Mouse (Mus musculus): ENCODE measurements at regions not wholly inside any gene's neighbourhood (a gene's known extent, or its start where the extent isn't known, plus 50 kb on each side); places are given as distances from the start of the nearest gene placed in this dataset.
"Not testable (repeated sequence)": the region's sequence is repeated elsewhere in the genome, so short reads cannot be mapped to it uniquely, and the experiment has no call there.

DNA sequence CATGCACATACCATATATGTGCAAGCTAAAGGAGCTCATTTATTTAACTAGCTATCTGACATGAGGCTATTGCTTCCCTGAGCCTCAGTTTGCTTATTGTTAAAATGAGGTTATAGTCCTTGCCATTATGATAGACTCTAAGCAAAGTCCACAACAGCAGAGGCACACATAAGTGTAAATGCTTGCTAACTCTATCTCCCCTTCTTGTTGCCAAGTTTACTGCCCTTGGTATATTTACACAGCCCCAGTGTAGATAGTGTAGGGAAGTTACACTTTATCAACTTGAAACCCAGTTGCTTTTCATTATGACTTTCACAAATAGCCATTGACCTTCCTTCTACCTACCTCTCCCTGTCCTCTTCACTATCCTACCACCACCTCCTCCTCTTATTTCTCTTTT lies 782.6 kb upstream of the Agtr1b start:
- no peak for DNase-seq

DNA sequence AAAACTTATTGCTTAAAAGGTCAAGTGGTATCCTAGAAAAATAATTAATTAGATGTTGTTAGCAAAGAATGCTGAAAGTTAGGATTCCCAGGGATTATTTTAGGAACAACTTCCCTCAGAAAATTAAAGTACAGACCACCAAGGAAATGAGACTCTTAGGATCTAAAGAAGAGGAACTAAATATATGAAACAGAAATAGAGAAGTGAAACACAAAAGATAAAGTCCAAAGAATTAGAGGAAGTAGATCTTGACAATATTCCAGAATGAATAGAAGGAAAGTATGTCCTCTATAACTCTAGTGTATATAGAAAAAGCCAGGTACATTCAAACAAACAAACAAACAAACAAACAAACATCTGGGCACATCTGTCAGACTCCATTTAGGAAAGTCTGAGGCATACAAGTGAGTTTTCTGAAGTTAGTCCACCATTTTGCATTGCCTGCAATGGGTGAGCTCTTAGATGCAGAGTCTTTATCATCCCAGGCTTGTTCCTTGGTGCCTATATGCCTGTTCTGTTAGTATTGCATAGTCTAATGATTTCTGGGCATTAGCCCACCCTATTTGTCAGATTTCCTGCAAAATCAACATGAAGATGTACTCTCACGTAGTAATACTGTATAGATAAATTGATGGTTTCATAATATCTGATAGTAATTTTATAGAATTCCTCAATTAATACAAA lies 762.0 kb upstream of the Agtr1b start:
- no peak for DNase-seq

- no peak for DNase-seq
Observed at GRCm38 (mm10) chr3:21126191-21126590, 759.2 kb upstream of the Agtr1b start.

DNA sequence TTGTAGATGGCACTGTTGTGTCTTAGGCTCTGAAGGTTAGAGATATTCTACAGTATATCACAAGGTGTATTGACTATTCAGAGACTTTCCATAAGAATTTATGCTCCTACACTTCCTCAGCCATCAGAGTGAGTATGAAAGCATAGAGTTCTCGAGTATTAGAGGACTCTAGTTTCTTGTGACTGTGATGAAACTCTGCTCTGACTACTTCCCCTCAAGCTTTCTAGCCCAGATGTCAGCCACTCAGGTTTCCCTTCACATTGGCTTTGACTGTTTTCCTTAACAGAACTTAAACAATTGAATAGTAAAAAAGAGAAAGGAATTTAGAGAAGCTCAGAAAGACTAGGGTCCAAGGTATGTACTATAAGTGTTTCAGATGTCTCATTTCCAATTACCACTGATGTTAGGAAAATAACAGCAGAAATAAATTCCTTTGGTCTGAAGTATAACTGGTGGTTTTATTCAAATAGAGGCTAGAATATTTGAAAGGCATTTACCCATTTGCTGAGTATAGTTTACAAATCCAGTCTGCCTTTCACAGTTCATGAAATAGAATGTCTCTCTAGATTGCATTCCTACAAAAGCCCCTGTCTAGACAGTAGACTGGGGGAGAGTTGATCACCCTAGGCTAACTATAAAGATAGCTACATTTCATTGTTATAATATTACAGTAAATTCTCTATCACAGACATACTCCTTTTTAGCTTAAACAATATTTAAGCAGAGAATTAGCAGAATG lies 751.4 kb upstream of the Agtr1b start:
- DNase-seq = no peak

DNA sequence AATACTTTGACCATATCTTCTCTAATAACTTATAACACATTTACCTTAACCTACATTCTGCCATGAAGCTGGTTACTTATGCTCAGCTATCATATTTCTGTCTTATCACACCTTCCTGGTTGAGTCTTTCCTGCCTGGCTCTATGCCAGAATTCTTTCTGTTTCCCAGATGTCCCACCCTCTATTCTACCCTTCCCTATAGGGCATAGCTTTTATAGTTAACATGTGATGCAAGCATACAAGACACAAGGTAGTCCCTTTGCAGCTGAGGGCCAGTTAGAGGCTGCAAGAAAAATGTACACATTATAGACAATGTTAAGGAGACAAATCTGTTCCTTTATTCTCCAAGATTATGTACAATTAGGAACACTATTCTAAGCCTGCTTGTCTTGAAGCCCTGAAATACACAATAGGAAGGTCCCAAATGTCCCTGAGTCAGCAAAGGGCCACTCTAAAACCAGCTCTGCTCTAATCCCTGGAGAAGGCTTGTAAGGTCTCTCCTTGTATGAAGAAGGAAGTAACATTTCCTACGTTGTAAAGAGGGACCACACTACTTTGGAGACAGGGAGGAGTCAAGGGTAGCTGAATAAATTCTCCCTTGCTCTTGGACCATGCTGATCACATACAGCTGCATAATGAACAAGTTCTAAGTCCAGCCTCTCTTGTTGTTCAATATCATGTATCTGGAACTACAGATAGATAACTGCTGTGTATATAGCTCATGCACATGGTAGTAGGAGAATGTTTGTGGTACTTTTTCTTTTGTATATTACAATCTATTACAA lies 745.0 kb upstream of the Agtr1b start:
- DNase-seq = no peak

GRCm38 (mm10) chr3:21090206-21090605 lies 723.2 kb upstream of the Agtr1b start:
- no peak for DNase-seq

- DNase-seq = no peak
Observed at GRCm38 (mm10) chr3:21086426-21086825, 719.4 kb upstream of the Agtr1b start.

GRCm38 (mm10) chr3:21077548-21077947 lies 710.6 kb upstream of the Agtr1b start:
- DNase-seq = no peak

- not testable (repeated sequence) for DNase-seq
Observed at GRCm38 (mm10) chr3:21053337-21053736, 686.4 kb upstream of the Agtr1b start.

- not testable (repeated sequence) for DNase-seq
Observed at GRCm38 (mm10) chr3:21049365-21049764, 682.4 kb upstream of the Agtr1b start.

- DNase-seq = no peak
Observed at GRCm38 (mm10) chr3:21045981-21046380, 679.0 kb upstream of the Agtr1b start.

GRCm38 (mm10) chr3:21025876-21026275 lies 658.9 kb upstream of the Agtr1b start:
- no peak for DNase-seq

- DNase-seq = no peak
Observed at GRCm38 (mm10) chr3:21020946-21021345, 654.0 kb upstream of the Agtr1b start.

GRCm38 (mm10) chr3:21020297-21020696 lies 653.3 kb upstream of the Agtr1b start:
- no peak for DNase-seq

GRCm38 (mm10) chr3:21009650-21010049 lies 642.7 kb upstream of the Agtr1b start:
- DNase-seq = no peak

- no peak for DNase-seq
Observed at GRCm38 (mm10) chr3:20998295-20998694, 631.3 kb upstream of the Agtr1b start.

- DNase-seq = no peak
Observed at GRCm38 (mm10) chr3:20989486-20989970, 622.6 kb upstream of the Agtr1b start.

DNA sequence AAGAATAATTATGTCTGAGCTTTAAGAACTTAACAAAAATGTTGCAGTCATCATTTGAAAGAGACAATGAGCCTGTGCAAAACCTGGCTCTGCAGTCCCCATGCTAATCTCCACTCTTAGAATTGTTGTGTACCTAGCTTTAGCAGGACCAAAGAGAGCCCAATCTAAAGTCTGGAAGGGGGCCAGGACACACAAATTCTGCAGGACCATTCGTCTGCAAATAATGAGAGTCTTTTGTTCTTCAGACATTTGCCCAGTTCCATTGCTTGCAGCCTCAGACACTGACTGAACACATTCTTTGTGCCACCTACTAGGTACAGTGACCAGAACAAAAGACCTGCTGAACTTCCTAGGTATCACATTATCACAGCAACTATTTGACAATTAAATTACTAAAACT lies 620.0 kb upstream of the Agtr1b start:
- DNase-seq = no peak

- no peak for DNase-seq
Observed at GRCm38 (mm10) chr3:20986377-20986727, 619.4 kb upstream of the Agtr1b start.

DNA sequence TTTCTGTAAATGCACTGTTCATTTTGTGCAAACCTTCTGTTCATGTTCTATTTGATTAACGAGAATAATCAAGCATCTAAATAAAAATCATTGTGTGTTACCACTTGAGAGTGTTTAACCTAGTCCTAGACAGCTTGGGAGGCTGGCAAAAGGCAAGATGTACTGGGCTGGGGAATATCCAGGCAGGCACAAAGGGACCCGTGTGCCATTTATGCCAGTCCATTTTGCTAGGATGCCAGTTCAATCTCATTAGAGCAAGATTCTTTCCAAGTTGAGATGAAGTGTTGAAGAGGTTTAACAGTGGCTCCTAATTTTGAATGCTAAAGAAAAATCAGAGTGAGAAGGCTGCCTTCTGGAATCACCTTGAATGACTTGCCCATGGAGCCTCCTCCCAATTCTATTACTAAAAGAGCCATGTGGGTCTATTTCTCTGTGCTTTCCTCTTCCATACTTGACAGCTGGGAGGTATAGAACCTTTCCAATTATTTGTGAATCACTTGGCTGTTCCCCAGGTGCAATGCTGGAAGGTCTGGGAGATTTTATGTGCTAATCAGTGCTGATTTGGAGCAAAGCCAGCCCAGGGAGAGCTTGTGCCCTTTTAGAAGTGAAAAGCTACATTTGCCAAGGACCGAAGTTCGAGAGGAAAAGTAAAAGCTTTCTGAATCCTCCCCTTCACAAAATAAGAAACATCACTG lies 618.9 kb upstream of the Agtr1b start:
- DNase-seq = peak; percentile 10

- DNase-seq = no peak
Observed at GRCm38 (mm10) chr3:20984146-20984545, 617.2 kb upstream of the Agtr1b start.

GRCm38 (mm10) chr3:20973077-20973476 lies 606.1 kb upstream of the Agtr1b start:
- no peak for DNase-seq

All from adrenal gland, adult 2 months (tissue).